Mouse (Mus musculus) MEL (cell line): Measurements from ENCODE around the gene Slc29a3. TPM values are rescaled to one million over a fixed set of nuclear protein-coding genes. Genes with fewer than 3 reads are reported as not detected.

Experiments used
- DNase-seq: peaks from one replicate; pipeline ENCODE4 v3.0.0; 2011; ENCODE audit warnings: low read depth, low spot score
- H3K27ac ChIP-seq: 2 replicates; pipeline ENCODE4 v1.5.1; 2012; ENCODE audit warnings: low read depth, mild to moderate bottlenecking, control low read depth, low read length, moderate library complexity; ENCODE audit not compliant: control insufficient read depth
- H3K27me3 ChIP-seq, 2 experiments: fragments of 150-350 bp in 1 of 2; sonication (generic) in 1 of 2; 2 replicates each; pipeline ENCODE4 v1.6.1; 2012; ENCODE audit warnings: low read length in 2 of 2, mild to moderate bottlenecking in 2 of 2, improper control_type of control experiment in 1 of 2, moderate library complexity in 1 of 2; ENCODE audit not compliant: insufficient read depth in 2 of 2, control insufficient read depth in 1 of 2
- H3K36me3 ChIP-seq, 2 experiments: 2 replicates each; pipeline ENCODE4 v1.6.1; 2012 to 2014; ENCODE audit warnings: low read length in 2 of 2, improper control_type of control experiment in 1 of 2, inconsistent platforms in 1 of 2, mild to moderate bottlenecking in 1 of 2; ENCODE audit not compliant: insufficient read depth in 2 of 2, control insufficient read depth in 1 of 2
- H3K4me1 ChIP-seq, 2 experiments: fragments of 150-350 bp in 1 of 2; sonication (generic) in 1 of 2; 2 replicates each; pipeline ENCODE4 v1.6.1; 2012; ENCODE audit warnings: low read length in 2 of 2, improper control_type of control experiment in 1 of 2, mild to moderate bottlenecking in 1 of 2; ENCODE audit not compliant: insufficient read depth in 2 of 2, control insufficient read depth in 1 of 2
- H3K4me3 ChIP-seq, 2 experiments: fragments of 150-350 bp in 1 of 2; sonication (generic) in 1 of 2; 2 replicates each; pipeline ENCODE4 v1.5.1; 2012; ENCODE audit warnings: low read depth in 2 of 2, low read length in 2 of 2, mild to moderate bottlenecking in 2 of 2, moderate library complexity in 2 of 2, control low read depth in 1 of 2, improper control_type of control experiment in 1 of 2; ENCODE audit not compliant: control insufficient read depth in 1 of 2, insufficient read depth in 1 of 2
- H3K79me2 ChIP-seq: 2 replicates; pipeline ENCODE4 v1.6.1; 2012; ENCODE audit warnings: mild to moderate bottlenecking, low read length, moderate library complexity; ENCODE audit not compliant: control insufficient read depth, poor library complexity, insufficient read depth
- H3K9ac ChIP-seq: 2 replicates; pipeline ENCODE4 v1.6.1; 2012; ENCODE audit warnings: low read depth, mild to moderate bottlenecking, control low read depth, low read length, moderate library complexity; ENCODE audit not compliant: control insufficient read depth, poor library complexity, severe bottlenecking
- H3K9me3 ChIP-seq: fragments of 150-350 bp; sonication (generic); replicated peaks from 2 replicates; pipeline ENCODE4 v1.6.1; 2012; ENCODE audit warnings: mild to moderate bottlenecking, low read length, improper control_type of control experiment, moderate library complexity; ENCODE audit not compliant: insufficient read depth
- CHD2 ChIP-seq: IDR thresholded peaks from 2 replicates; pipeline ENCODE4 v1.6.1; 2011; ENCODE audit warnings: low read length, improper control_type of control experiment
- EP300 ChIP-seq, 2 experiments: IDR thresholded peaks; 2 replicates each; pipeline ENCODE4 v1.6.1; 2011; ENCODE audit warnings: improper control_type of control experiment in 2 of 2, low read length in 2 of 2, low read depth in 1 of 2, mild to moderate bottlenecking in 1 of 2
- GABPA ChIP-seq: IDR thresholded peaks from 2 replicates; pipeline ENCODE4 v1.6.1; 2012; ENCODE audit warnings: low read depth, mild to moderate bottlenecking, inconsistent platforms, low read length, improper control_type of control experiment, moderate library complexity
- JUND ChIP-seq: IDR thresholded peaks from 2 replicates; pipeline ENCODE4 v1.6.1; 2011; ENCODE audit warnings: low read depth, mild to moderate bottlenecking, improper control_type of control experiment, low read length
- MAFK ChIP-seq: IDR thresholded peaks from 2 replicates; pipeline ENCODE4 v1.6.1; 2011; ENCODE audit warnings: low read depth, mild to moderate bottlenecking, low read length, improper control_type of control experiment, borderline replicate concordance
- MAX ChIP-seq: IDR thresholded peaks from 2 replicates; pipeline ENCODE4 v1.6.1; 2011; ENCODE audit warnings: low read length, improper control_type of control experiment
- MAZ ChIP-seq: IDR thresholded peaks from 2 replicates; pipeline ENCODE4 v1.6.1; 2012; ENCODE audit warnings: low read depth, mild to moderate bottlenecking, inconsistent platforms, low read length, improper control_type of control experiment
- MYC ChIP-seq: IDR thresholded peaks from 2 replicates; pipeline ENCODE4 v1.6.1; 2011; ENCODE audit warnings: low read depth, mild to moderate bottlenecking, low read length, improper control_type of control experiment, moderate library complexity
- NELFE ChIP-seq: IDR thresholded peaks from 2 replicates; pipeline ENCODE4 v1.6.1; 2011; ENCODE audit warnings: low read depth, low read length, improper control_type of control experiment
- NRF1 ChIP-seq: IDR thresholded peaks from 2 replicates; pipeline ENCODE4 v1.6.1; 2014; ENCODE audit warnings: low read depth, mild to moderate bottlenecking, inconsistent platforms, low read length, improper control_type of control experiment, moderate library complexity; ENCODE audit not compliant: poor library complexity, insufficient read depth, severe bottlenecking
- POLR2A ChIP-seq, 2 experiments: IDR thresholded peaks; 2 replicates each; pipeline ENCODE4 v1.6.1; 2011 to 2012; ENCODE audit warnings: low read length in 2 of 2, mild to moderate bottlenecking in 2 of 2, control low read depth in 1 of 2, improper control_type of control experiment in 1 of 2, low read depth in 1 of 2, moderate library complexity in 1 of 2; ENCODE audit not compliant: control insufficient read depth in 1 of 2, insufficient read depth in 1 of 2, poor library complexity in 1 of 2
- POLR2AphosphoS5 ChIP-seq: IDR thresholded peaks from 2 replicates; pipeline ENCODE4 v1.6.1; 2012; ENCODE audit warnings: low read depth, borderline replicate concordance, mild to moderate bottlenecking, inconsistent platforms, low read length, moderate library complexity, mixed read lengths
- RAD21 ChIP-seq: IDR thresholded peaks from 2 replicates; pipeline ENCODE4 v1.6.1; 2011; ENCODE audit warnings: mild to moderate bottlenecking, low read depth, low read length, improper control_type of control experiment
- RCOR1 ChIP-seq: IDR thresholded peaks from 2 replicates; pipeline ENCODE4 v1.6.1; 2012; ENCODE audit warnings: low read depth, mild to moderate bottlenecking, inconsistent platforms, low read length, improper control_type of control experiment
- TCF12 ChIP-seq: IDR thresholded peaks from 2 replicates; pipeline ENCODE4 v1.6.1; 2014; ENCODE audit warnings: low read depth, mild to moderate bottlenecking, inconsistent platforms, low read length, improper control_type of control experiment, moderate library complexity
- UBTF ChIP-seq: IDR thresholded peaks from 2 replicates; pipeline ENCODE4 v1.6.1; 2012; ENCODE audit warnings: low read depth, mild to moderate bottlenecking, inconsistent platforms, low read length, improper control_type of control experiment, moderate library complexity, borderline replicate concordance; ENCODE audit not compliant: insufficient read depth
- USF1 ChIP-seq: IDR thresholded peaks from 2 replicates; pipeline ENCODE4 v1.6.1; 2014; ENCODE audit warnings: low read depth, mild to moderate bottlenecking, inconsistent platforms, low read length, improper control_type of control experiment, moderate library complexity
- ZKSCAN1 ChIP-seq: IDR thresholded peaks from 2 replicates; pipeline ENCODE4 v1.6.1; 2012; ENCODE audit warnings: low read depth, mild to moderate bottlenecking, inconsistent platforms, low read length, improper control_type of control experiment, moderate library complexity
- ZMIZ1 ChIP-seq: IDR thresholded peaks from 2 replicates; pipeline ENCODE4 v1.6.1; 2012; ENCODE audit warnings: low read depth, mild to moderate bottlenecking, inconsistent platforms, low read length, improper control_type of control experiment, moderate library complexity
- polyA plus RNA-seq, 2 experiments: library from polyadenylated mRNA; stranded (reverse) in 1 of 2; unstranded in 1 of 2; fragments of >175 nt in 1 of 2; fragments of >200 nt in 1 of 2; gene quantifications; 2 replicates each; pipeline versions ENCODE4 v1.2.1 to v1.2.4; 2012; ENCODE audit warnings: low replicate concordance in 2 of 2, low read depth in 1 of 2; ENCODE audit not compliant: insufficient read length in 2 of 2, insufficient read depth in 1 of 2, missing spikeins in 1 of 2
- total RNA-seq: library from RNA; depleted of rRNA; stranded (reverse); fragments of 300-350 nt; gene quantifications from 2 replicates; pipeline ENCODE4 v1.2.3, GENCODE M21; 2012

The Slc29a3 gene
- total and polyA plus RNA-seq, 3 experiments = 2.4 to 46.0 (median 7.7) TPM

DNA sequence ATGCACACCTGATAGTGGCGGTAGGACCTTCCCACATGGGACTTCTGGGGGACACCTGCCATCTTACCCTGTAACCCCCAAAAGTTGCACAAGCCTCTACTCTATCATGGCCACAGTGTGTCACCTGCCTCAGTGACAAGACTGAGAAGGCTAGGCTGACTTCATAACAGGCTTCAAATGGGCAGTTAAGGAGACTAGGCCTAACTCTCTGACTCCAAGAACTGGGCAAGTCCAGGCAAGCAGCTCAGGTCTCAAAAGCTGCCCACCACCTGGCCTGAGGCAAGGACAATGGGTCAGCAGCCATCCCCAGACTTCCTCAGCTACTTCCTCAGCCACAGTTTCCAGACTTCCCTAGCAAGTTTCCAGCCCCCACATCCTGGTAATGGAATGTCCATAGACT, 16.9 kb downstream of the Slc29a3 start:
- H3K79me2 ChIP-seq = no peaks in the 10 kb centered on the region
- H3K27ac ChIP-seq = no peak overlapping the region
- H3K27me3 ChIP-seq = no peaks in the 10 kb centered on the region
- H3K9ac ChIP-seq = no peak overlapping the region
- no peaks in the 10 kb centered on the region for H3K4me1 ChIP-seq
- H3K36me3 ChIP-seq = no peaks in the 10 kb centered on the region
- DNase-seq = no peak
- H3K4me3 ChIP-seq = no peak overlapping the region
- TF ChIP-seq POLR2AphosphoS5 (no peak), USF1 (no peak), POLR2A (IDR thresholded peaks at IDR 0.05; ENCODE audit: control insufficient read depth in 1 of 2, insufficient read depth in 1 of 2, low read depth in 1 of 2, low read length in 2 of 2, poor library complexity in 1 of 2) (no peak), CHD2 (no peak), MAFK (no peak), GABPA (no peak), ZKSCAN1 (no peak), TCF12 (no peak), MYC (no peak), RCOR1 (no peak), RAD21 (no peak), UBTF (no peak)
- TF ChIP-seq, all 39 proteins: peak for 0
- H3K9me3 ChIP-seq = no peaks in the 10 kb centered on the region

GRCm38 (mm10) chr10:60733471-60733870, 19.1 kb downstream of the Slc29a3 start:
- Histone ChIP-seq H3K9me3 (no peaks in the 10 kb centered on the region), H3K27ac (no peak overlapping the region), H3K27me3 (no peaks in the 10 kb centered on the region), H3K79me2 (no peaks in the 10 kb centered on the region), H3K9ac (no peak overlapping the region), H3K36me3 (no peaks in the 10 kb centered on the region), H3K4me3 (no peak overlapping the region), H3K4me1 (peaks cover 0 to 4% of the 10 kb centered on the region in 2 experiments; a peak in 2 of 4 replicates)
- TF ChIP-seq NELFE = no peak
- TF ChIP-seq NRF1 = no peak
- no peak for TF ChIP-seq EP300 (IDR thresholded peaks at IDR 0.05; ENCODE audit: low read depth in 1 of 2, low read length in 2 of 2)
- no peak for TF ChIP-seq JUND
- no peak for TF ChIP-seq MAZ
- no peak for TF ChIP-seq MAX
- TF ChIP-seq ZMIZ1 = no peak
- DNase-seq = no peak
